Mouse (Mus musculus): ENCODE data around the gene Mb. TPM values are rescaled to one million over a fixed set of nuclear protein-coding genes. Genes with fewer than 3 reads are reported as not detected.

Gene Mb
- polyA plus RNA-seq, 1 experiment from 2014 or later: 2.2 TPM

DNA sequence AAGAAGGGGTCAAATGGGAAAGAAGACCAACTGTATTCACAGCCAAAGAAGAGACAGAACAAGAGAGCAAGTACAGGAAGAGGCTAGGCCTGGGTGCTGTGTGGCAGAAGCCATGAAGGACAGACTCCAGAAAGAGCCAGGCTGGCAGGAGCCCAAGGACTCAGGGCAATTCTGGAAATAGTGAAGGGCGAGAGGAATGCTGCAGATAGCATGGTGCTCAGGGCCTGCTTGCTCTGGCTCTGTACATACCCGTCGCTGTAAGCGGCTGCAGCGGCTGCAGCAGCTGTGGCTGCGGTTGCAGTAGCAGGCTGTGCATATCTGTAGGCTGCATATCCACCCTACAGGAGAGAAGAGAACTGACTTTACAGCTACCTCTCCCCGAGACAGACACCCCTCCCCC is 35.3 kb upstream of the Mb start:
- H3K36me3 ChIP-seq (ENCODE audit: control insufficient read depth, insufficient read depth, low read length): peaks cover 4% of the 10 kb centered on the region; the same call in 1 of the 2 replicates
- DNase-seq (ENCODE audit: low spot score): no peak
- no peak overlapping the region for H3K27ac ChIP-seq (replicated peaks; ENCODE audit: low read depth, low read length)
- H3K4me2 ChIP-seq (ENCODE audit: low read depth, severe bottlenecking): no peak overlapping the region
- H3K4me1 ChIP-seq (ENCODE audit: control insufficient read depth, insufficient read depth, low read length): no peaks in the 10 kb centered on the region
- H3K9me3 ChIP-seq (ENCODE audit: control insufficient read depth, low read length): no peaks in the 10 kb centered on the region
- no peak overlapping the region for H3K4me3 ChIP-seq (ENCODE audit: low read depth, low read length)
- no peak for ATAC-seq (ENCODE audit: insufficient number of reproducible peaks, low FRiP score, low TSS enrichment, low read depth)
- 94% methylated on average over 7 of the region's 7 CpGs for WGBS
- no peak overlapping the region for H3K9ac ChIP-seq (ENCODE audit: low read length)
- H3K27me3 ChIP-seq (ENCODE audit: control insufficient read depth, insufficient read depth, low read length): no peaks in the 10 kb centered on the region

DNA sequence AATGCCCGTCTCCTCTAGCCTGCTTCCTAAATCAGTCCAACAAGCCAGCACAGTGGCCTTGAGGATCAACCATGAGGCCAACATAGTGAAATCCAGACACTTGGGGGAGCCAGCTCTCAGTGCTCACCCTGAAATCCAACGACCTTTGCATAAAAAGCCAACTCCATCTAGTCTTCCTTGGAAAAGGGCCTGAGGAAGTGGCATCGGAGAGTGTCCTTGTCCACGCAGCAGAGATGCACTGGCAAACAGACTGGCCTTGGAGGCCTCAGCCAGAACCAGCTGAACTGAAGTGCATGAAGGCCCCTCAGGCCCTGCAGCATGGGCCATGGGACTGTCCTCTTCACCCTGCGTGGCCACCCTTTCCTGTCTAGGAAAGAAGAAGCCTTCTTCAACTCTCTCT is 31.0 kb upstream of the Mb start:
- Histone ChIP-seq H3K36me3 (ENCODE audit: control insufficient read depth, insufficient read depth, low read length) (peaks cover 11% of the 10 kb centered on the region; the same call in 1 of the 2 replicates), H3K4me2 (ENCODE audit: low read depth, severe bottlenecking) (no peak overlapping the region), H3K27me3 (ENCODE audit: control insufficient read depth, insufficient read depth, low read length) (no peaks in the 10 kb centered on the region), H3K9ac (ENCODE audit: low read length) (no peak overlapping the region), H3K4me1 (ENCODE audit: control insufficient read depth, insufficient read depth, low read length) (no peaks in the 10 kb centered on the region), H3K27ac (replicated peaks; ENCODE audit: low read depth, low read length) (no peak overlapping the region), H3K4me3 (ENCODE audit: low read depth, low read length) (no peak overlapping the region), H3K9me3 (ENCODE audit: control insufficient read depth, low read length) (no peaks in the 10 kb centered on the region)
- no peak for DNase-seq (ENCODE audit: low spot score)
- no peak for ATAC-seq (ENCODE audit: insufficient number of reproducible peaks, low FRiP score, low TSS enrichment, low read depth)
- WGBS: 82% methylated on average over 5 of the region's 5 CpGs

DNA sequence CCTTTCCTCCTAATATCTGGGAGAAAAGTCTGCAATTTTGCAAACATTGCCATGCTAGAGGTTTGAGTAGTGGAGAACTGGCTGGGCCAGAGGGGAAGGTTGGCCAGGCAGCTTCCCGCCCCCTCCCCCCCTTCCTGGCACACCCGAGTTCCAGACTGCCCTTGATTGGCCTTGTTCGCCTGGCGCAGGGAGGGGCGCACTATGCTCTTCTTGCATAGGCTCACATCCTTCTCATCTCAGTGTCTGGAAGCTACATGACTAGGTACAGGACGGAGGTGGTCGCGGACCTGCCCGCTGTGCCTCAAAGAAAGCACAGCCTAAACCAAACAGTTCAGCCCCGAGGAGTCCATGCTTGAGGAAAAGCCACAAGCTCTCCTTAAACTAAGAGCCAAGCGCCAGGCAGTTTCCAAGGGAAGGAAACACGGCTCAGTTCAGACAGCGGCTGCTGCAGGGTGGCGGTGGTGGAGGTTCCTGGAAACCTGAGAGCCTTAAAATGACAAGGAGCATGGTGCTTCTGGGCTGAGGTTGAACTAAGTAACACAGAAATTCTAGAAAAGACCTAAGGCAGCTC is 30.3 kb upstream of the Mb start:
- Histone ChIP-seq H3K9ac (ENCODE audit: low read length) (no peak overlapping the region), H3K9me3 (ENCODE audit: control insufficient read depth, low read length) (no peaks in the 10 kb centered on the region), H3K36me3 (ENCODE audit: control insufficient read depth, insufficient read depth, low read length) (peaks cover 11% of the 10 kb centered on the region; the same call in 1 of the 2 replicates), H3K4me2 (ENCODE audit: low read depth, severe bottlenecking) (no peak overlapping the region), H3K4me1 (ENCODE audit: control insufficient read depth, insufficient read depth, low read length) (no peaks in the 10 kb centered on the region), H3K27me3 (ENCODE audit: control insufficient read depth, insufficient read depth, low read length) (no peaks in the 10 kb centered on the region), H3K27ac (replicated peaks; ENCODE audit: low read depth, low read length) (no peak overlapping the region), H3K4me3 (ENCODE audit: low read depth, low read length) (no peak overlapping the region)
- ATAC-seq (ENCODE audit: insufficient number of reproducible peaks, low FRiP score, low TSS enrichment, low read depth): no peak
- WGBS: 82% methylated on average over 14 of the region's 14 CpGs
- DNase-seq (ENCODE audit: low spot score): no peak

DNA sequence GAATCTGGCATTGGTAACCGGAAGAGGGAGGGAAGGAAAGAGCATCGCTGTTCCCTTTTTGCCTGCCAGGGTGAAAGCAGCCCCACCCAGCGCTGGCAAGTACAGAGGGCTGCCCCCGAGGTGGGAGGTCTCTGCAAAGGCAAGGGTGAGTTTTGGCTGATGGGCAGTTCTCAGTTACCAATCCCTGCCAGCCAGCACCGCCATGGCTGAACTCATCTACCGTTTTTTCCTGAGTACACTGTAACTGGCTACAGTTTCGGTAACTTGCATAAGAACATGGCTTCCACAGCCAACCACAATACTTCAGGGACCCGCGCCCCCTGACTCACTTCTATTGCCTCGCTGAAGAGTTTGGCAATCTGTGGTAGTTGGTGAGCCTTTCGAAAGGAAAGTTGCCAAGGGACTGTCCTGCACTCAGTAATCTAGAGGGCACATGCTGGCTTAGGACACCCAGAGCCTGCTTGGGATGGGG is 29.5 kb upstream of the Mb start:
- no peak overlapping the region for H3K4me3 ChIP-seq (ENCODE audit: low read depth, low read length)
- H3K27ac ChIP-seq (replicated peaks; ENCODE audit: low read depth, low read length): no peak overlapping the region
- H3K4me1 ChIP-seq (ENCODE audit: control insufficient read depth, insufficient read depth, low read length): no peaks in the 10 kb centered on the region
- peaks cover 11% of the 10 kb centered on the region; the same call in 1 of the 2 replicates for H3K36me3 ChIP-seq (ENCODE audit: control insufficient read depth, insufficient read depth, low read length)
- WGBS: 76% methylated on average over 11 of the region's 11 CpGs
- H3K9ac ChIP-seq (ENCODE audit: low read length): no peak overlapping the region
- no peak overlapping the region for H3K4me2 ChIP-seq (ENCODE audit: low read depth, severe bottlenecking)
- ATAC-seq (ENCODE audit: insufficient number of reproducible peaks, low FRiP score, low TSS enrichment, low read depth) (no peak), DNase-seq (ENCODE audit: low spot score) (no peak)
- H3K9me3 ChIP-seq (ENCODE audit: control insufficient read depth, low read length): no peaks in the 10 kb centered on the region
- no peaks in the 10 kb centered on the region for H3K27me3 ChIP-seq (ENCODE audit: control insufficient read depth, insufficient read depth, low read length)

DNA sequence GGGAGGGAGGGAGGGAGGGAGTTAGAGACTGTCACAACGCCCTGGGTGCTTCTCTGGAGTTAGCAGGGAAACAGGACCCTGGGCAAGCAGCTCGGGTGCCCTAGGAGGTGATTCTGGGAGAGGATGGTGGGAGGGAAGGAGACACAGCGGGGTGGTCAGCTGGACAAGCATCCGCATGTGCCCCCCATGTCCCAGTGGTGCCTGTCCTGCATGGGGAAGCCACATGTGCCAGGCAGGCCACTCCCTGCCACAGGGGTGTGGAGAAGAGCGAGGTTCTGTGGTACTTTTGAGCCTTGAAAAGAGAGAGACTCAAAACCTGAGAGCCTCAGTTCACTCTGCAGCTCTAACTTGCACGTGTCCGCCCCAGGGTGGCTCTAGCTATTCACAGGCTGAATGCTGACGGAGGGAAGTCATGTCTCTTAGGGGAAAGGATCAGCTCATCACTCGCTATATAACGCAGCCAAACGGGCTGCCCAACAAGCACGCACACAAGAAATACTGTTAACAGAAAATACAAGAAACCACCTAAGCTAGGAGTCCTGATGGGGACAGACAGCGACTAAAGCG is 28.9 kb upstream of the Mb start:
- no peak overlapping the region for H3K27ac ChIP-seq (replicated peaks; ENCODE audit: low read depth, low read length)
- no peak overlapping the region for H3K9ac ChIP-seq (ENCODE audit: low read length)
- WGBS: 81% methylated on average over 14 of the region's 14 CpGs
- H3K4me1 ChIP-seq (ENCODE audit: control insufficient read depth, insufficient read depth, low read length): no peaks in the 10 kb centered on the region
- no peaks in the 10 kb centered on the region for H3K9me3 ChIP-seq (ENCODE audit: control insufficient read depth, low read length)
- H3K4me3 ChIP-seq (ENCODE audit: low read depth, low read length): no peak overlapping the region
- DNase-seq (ENCODE audit: low spot score) (no peak), ATAC-seq (ENCODE audit: insufficient number of reproducible peaks, low FRiP score, low TSS enrichment, low read depth) (no peak)
- H3K36me3 ChIP-seq (ENCODE audit: control insufficient read depth, insufficient read depth, low read length): peaks cover 11% of the 10 kb centered on the region; the same call in 1 of the 2 replicates
- H3K27me3 ChIP-seq (ENCODE audit: control insufficient read depth, insufficient read depth, low read length): no peaks in the 10 kb centered on the region
- H3K4me2 ChIP-seq (ENCODE audit: low read depth, severe bottlenecking): no peak overlapping the region

DNA sequence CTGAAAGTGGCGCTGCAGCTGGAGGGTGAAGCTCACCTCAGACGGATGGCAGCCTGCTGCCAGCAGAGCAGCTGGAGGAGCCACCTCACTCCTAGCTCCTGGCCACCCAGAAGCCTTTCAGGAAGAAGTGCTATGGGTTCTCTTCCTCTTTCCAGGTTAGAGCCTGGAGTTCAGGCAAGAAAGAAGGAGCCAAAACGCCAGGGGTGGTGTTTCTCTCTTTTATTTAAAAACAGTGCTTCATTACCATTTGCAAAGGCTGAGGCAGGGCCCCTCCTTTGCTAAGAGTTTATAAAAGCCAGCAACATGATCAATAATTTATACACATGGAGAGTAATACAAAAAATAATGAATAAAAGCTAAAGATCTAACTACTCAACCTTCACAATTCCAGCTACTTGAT is 28.3 kb upstream of the Mb start:
- H3K36me3 ChIP-seq (ENCODE audit: control insufficient read depth, insufficient read depth, low read length): peaks cover 11% of the 10 kb centered on the region; the same call in 1 of the 2 replicates
- no peak overlapping the region for H3K9ac ChIP-seq (ENCODE audit: low read length)
- WGBS: 72% methylated on average over 3 of the region's 3 CpGs
- ATAC-seq (ENCODE audit: insufficient number of reproducible peaks, low FRiP score, low TSS enrichment, low read depth): no peak
- no peaks in the 10 kb centered on the region for H3K27me3 ChIP-seq (ENCODE audit: control insufficient read depth, insufficient read depth, low read length)
- H3K4me2 ChIP-seq (ENCODE audit: low read depth, severe bottlenecking): no peak overlapping the region
- no peak overlapping the region for H3K4me3 ChIP-seq (ENCODE audit: low read depth, low read length)
- no peak for DNase-seq (ENCODE audit: low spot score)
- H3K4me1 ChIP-seq (ENCODE audit: control insufficient read depth, insufficient read depth, low read length): no peaks in the 10 kb centered on the region
- no peaks in the 10 kb centered on the region for H3K9me3 ChIP-seq (ENCODE audit: control insufficient read depth, low read length)
- no peak overlapping the region for H3K27ac ChIP-seq (replicated peaks; ENCODE audit: low read depth, low read length)

DNA sequence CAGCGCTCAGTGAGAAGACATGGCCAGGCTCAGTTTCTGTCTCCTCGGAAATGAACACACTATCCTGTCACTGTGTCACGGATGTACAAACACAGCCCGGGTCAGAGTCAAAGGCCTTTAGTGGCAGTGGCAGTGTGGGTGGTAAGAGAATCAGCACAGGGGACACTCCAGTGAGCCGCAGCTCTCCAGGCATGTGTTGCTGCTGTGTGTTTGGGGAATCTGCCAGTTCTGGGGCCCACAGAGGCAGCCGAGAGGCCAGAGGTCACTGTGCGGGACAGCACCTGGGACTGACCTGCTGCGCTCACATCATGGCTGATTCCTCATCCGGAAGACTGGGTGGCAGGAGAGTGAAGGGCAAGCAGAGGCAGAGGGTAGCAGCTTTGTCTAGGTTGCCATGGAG is 27.4 kb upstream of the Mb start:
- no peaks in the 10 kb centered on the region for H3K9me3 ChIP-seq (ENCODE audit: control insufficient read depth, low read length)
- no peak overlapping the region for H3K4me2 ChIP-seq (ENCODE audit: low read depth, severe bottlenecking)
- no peak overlapping the region for H3K27ac ChIP-seq (replicated peaks; ENCODE audit: low read depth, low read length)
- H3K4me1 ChIP-seq (ENCODE audit: control insufficient read depth, insufficient read depth, low read length): no peaks in the 10 kb centered on the region
- peaks cover 11% of the 10 kb centered on the region; the same call in 1 of the 2 replicates for H3K36me3 ChIP-seq (ENCODE audit: control insufficient read depth, insufficient read depth, low read length)
- WGBS: 94% methylated on average over 9 of the region's 9 CpGs
- H3K27me3 ChIP-seq (ENCODE audit: control insufficient read depth, insufficient read depth, low read length): no peaks in the 10 kb centered on the region
- ATAC-seq (ENCODE audit: insufficient number of reproducible peaks, low FRiP score, low TSS enrichment, low read depth): no peak
- no peak overlapping the region for H3K4me3 ChIP-seq (ENCODE audit: low read depth, low read length)
- no peak overlapping the region for H3K9ac ChIP-seq (ENCODE audit: low read length)
- DNase-seq (ENCODE audit: low spot score): no peak

DNA sequence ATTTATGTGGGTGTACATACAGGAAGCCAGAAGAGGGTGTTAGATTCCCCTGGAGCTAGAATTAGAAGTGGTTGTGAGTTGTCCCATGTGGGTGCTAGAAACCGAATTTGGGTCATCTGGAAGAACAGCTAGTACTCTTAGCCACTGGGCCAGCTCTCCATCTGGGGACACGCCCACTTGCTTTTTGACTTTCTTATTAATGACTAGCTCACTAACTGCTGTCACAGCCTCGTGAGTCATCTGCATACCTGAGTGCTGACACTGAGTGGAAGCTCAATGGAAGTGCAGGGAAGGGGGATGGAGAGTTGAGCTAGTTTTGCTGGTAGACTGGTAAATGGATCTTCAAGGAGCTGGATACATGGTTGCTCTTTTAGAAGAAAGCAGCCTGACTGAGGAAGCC is 26.1 kb upstream of the Mb start:
- Histone ChIP-seq H3K36me3 (ENCODE audit: control insufficient read depth, insufficient read depth, low read length) (peaks cover 7% of the 10 kb centered on the region; the same call in 1 of the 2 replicates), H3K4me1 (ENCODE audit: control insufficient read depth, insufficient read depth, low read length) (0 out of 2 replicates have a peak, but pooled peaks cover 3% of the 10 kb centered on the region), H3K4me3 (ENCODE audit: low read depth, low read length) (no peak overlapping the region), H3K4me2 (ENCODE audit: low read depth, severe bottlenecking) (no peak overlapping the region), H3K27me3 (ENCODE audit: control insufficient read depth, insufficient read depth, low read length) (no peaks in the 10 kb centered on the region), H3K9ac (ENCODE audit: low read length) (no peak overlapping the region), H3K9me3 (ENCODE audit: control insufficient read depth, low read length) (no peaks in the 10 kb centered on the region), H3K27ac (replicated peaks; ENCODE audit: low read depth, low read length) (no peak overlapping the region)
- 83% methylated on average over 3 of the region's 3 CpGs for WGBS
- ATAC-seq (ENCODE audit: insufficient number of reproducible peaks, low FRiP score, low TSS enrichment, low read depth): no peak
- DNase-seq (ENCODE audit: low spot score): no peak

Data from limb, embryonic 11.5 days (tissue).